ENCODE assay signal across 1 mouse cellular context in genomic region chr6:114674771-114675170, GRCm38 (mm10).
TF ChIP-seq lines count a peak whose summit lies in the region.

No protein-coding gene starts in this region.

TF ChIP-seq in MEL, 35 proteins besides CTCF, POLR2A, EP300 and RAD21 (continued from another document):
- TF ChIP-seq MXI1 (IDR thresholded peaks at IDR 0.05; ENCODE audit: low read depth, low read length): no peak
